Mouse (Mus musculus): ENCODE data around the gene Mpped2. TPM values are rescaled to one million over a fixed set of nuclear protein-coding genes. Genes with fewer than 3 reads are reported as not detected.

Gene Mpped2
- polyA plus RNA-seq, 1 experiment, result 4.1 TPM

DNA sequence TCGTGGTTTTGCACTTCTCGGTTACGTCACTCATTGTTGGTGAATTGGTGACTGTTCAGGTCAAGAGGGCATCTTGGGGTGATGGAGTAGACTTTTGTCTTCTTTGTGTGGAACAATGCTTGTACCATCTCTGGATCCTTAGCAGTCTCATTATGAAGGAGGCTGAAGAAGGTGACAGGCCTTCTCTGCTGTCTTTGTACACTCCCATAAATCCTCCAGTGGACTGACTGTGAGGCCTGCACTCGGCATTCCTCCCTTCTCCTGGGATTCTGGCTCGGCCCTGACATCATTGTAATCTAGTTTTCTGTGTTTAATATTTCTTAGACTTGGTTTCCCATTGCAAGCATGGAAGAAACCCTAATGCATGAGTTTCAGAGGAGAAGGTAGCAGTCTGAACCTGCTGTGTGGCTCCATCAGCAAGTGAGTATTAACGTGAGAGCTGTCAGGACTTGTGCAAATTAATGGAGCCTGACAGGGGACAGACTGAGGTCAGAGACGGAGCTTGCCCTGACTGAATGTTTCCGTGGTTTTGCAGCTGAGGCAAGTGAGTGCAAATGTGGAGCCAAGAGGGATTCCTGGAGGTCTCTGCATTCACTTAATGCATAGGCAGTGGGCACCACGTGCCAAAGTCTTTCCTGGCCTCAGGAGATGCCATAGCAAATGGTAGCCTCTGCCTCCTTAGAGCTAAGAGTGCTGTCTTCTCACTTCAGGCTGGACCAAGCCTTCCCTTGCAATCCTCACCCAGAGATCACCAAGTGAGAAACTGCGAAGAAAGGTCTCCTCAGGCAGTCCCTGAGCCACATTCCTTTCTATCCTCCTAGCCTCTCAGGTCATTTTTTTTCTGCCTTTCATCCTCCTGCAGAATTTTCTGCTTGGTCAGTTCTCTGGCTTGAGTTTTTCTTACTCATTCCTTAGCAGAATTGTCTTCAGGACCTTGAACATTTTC is 81.5 kb downstream of the Mpped2 start:
- no peak for TF ChIP-seq CTCF (conservative IDR thresholded peaks at IDR 0.05; ENCODE audit: insufficient read depth, insufficient read length, low read depth, low read length)
- H3K4me3 ChIP-seq (ENCODE audit: insufficient read depth, low read depth, low read length), result no peak overlapping the region
- 41% methylated on average over 10 of the region's 10 CpGs for WGBS
- H3K4me1 ChIP-seq (ENCODE audit: control insufficient read depth, insufficient read depth, low read length), result no peaks in the 10 kb centered on the region; the same call in 1 of the 2 replicates
- no peaks in the 10 kb centered on the region for H3K27me3 ChIP-seq (replicated peaks; ENCODE audit: control insufficient read depth, insufficient read depth, low read length)
- no peaks in the 10 kb centered on the region for H3K36me3 ChIP-seq (ENCODE audit: control insufficient read depth, insufficient read depth, low read length)
- peak overlapping the region; percentile 71; the same call in 1 of the 2 replicates for H3K27ac ChIP-seq (ENCODE audit: insufficient read depth, low read depth, low read length)
- peak; percentile 32 for DNase-seq

DNA sequence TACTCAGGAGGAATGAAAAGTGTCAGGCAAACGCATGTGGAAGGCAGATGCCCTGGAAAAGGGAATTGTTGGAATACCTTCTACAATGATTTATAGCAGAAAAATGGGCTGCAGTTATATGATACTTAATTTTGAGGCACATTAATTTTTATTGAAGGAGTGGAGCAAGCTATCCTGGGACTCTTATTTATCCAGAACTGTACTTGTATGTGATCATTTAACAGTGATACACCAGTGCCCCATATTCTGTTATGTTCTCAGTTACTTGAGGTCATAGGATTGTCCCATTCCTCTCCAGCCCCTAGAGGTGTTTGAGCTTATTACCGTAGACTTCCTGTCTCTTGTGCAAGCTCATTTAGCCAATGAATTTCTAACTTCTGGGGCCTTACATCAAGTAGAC is 82.9 kb downstream of the Mpped2 start:
- 83% methylated on average over 2 of the region's 2 CpGs for WGBS
- Histone ChIP-seq H3K36me3 (ENCODE audit: control insufficient read depth, insufficient read depth, low read length) (no peaks in the 10 kb centered on the region), H3K27ac (ENCODE audit: insufficient read depth, low read depth, low read length) (no peak overlapping the region), H3K4me1 (ENCODE audit: control insufficient read depth, insufficient read depth, low read length) (no peaks in the 10 kb centered on the region; the same call in 1 of the 2 replicates), H3K4me3 (ENCODE audit: insufficient read depth, low read depth, low read length) (no peak overlapping the region), H3K27me3 (replicated peaks; ENCODE audit: control insufficient read depth, insufficient read depth, low read length) (no peaks in the 10 kb centered on the region)
- DNase-seq, result no peak
- TF ChIP-seq CTCF (conservative IDR thresholded peaks at IDR 0.05; ENCODE audit: insufficient read depth, insufficient read length, low read depth, low read length) (no peak), POLR2A (IDR thresholded peaks at IDR 0.05; ENCODE audit: low read depth, low read length) (no peak)

DNA sequence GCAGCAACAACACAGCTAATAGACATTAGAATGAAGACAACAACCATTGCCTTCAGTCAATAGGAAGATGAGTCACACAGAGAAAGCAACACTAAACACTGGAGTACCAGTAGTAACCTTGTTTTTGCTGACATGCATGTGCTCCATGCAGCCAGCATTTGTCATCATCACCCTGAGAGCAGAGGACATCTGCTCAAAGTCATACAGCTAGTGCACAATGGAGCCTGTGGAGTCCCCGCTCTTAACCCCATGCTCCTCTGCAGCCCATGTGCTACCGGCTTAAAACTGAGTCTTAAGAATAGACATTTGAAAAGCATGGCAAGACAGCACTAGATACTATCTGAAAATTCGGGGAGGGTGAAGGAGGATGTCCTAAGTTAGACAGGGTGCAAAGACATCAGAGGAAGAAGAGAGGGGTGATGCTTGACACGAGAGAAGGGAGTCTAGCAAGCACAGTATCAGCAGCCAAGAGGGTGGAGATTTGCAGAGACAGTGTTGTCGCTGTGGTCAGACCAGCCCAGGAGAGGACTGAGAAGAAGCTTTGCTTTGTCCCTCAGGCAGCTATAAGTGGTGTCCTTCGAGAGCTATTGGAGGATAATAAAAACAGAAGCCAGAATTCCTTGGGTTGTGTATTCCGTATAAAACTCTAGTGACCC is 85.9 kb downstream of the Mpped2 start:
- Histone ChIP-seq H3K27ac (ENCODE audit: insufficient read depth, low read depth, low read length) (no peak overlapping the region), H3K36me3 (ENCODE audit: control insufficient read depth, insufficient read depth, low read length) (no peaks in the 10 kb centered on the region), H3K4me3 (ENCODE audit: insufficient read depth, low read depth, low read length) (no peak overlapping the region), H3K4me1 (ENCODE audit: control insufficient read depth, insufficient read depth, low read length) (no peaks in the 10 kb centered on the region; the same call in 1 of the 2 replicates), H3K27me3 (replicated peaks; ENCODE audit: control insufficient read depth, insufficient read depth, low read length) (no peaks in the 10 kb centered on the region)
- 86% methylated on average over 7 of the region's 7 CpGs for WGBS
- TF ChIP-seq POLR2A (IDR thresholded peaks at IDR 0.05; ENCODE audit: low read depth, low read length) (no peak), CTCF (conservative IDR thresholded peaks at IDR 0.05; ENCODE audit: insufficient read depth, insufficient read length, low read depth, low read length) (no peak)
- no peak for DNase-seq

DNA sequence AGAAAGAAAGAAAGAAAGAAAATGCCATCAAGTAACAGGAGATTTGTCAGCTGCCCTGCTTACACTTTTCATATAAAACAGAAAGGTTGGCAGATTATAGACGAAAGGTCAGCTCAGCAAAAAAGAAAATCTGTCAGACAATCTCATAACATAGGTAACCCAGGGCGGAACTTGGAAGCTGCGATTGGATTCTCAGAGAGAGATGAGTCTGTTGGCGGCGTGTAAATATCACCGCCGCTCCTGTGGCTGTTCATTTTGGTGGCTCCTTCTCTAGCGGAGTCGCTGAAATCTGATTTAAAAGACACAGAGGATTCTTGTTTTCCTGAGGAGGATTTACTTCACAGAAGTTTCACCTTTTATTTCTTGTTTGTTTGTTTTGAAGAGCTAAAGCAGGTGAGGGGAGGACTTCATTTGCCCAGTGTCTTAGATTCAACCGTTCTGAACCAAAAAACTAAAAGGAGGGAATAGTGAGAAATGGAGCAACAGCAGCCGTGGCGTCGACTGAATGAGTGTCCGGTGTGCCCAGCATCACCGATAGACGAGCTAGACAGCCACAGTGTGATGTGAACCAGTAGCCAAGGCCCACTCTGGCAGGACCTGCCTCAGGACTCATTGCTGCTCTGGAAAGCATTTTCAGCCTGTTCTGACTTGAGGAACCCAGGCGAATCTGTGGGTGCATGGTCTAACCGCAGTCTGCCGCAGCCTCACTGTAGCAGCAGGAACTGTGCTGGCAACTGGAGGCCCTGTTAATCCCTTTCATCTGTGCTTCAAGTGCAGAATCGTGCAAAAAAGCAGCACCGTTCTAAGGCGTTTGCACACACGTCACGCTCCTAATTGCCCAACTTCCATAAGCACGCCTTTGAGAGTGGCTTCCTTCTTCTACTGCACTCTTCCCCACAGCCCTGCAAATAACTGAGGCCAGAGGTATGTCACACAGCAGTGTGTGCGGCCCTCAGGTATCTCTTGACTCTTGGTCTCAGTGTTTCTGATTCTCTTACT is 88.4 kb downstream of the Mpped2 start:
- Histone ChIP-seq H3K36me3 (ENCODE audit: control insufficient read depth, insufficient read depth, low read length) (no peaks in the 10 kb centered on the region), H3K4me1 (ENCODE audit: control insufficient read depth, insufficient read depth, low read length) (no peaks in the 10 kb centered on the region), H3K4me3 (ENCODE audit: insufficient read depth, low read depth, low read length) (no peak overlapping the region), H3K27me3 (replicated peaks; ENCODE audit: control insufficient read depth, insufficient read depth, low read length) (no peaks in the 10 kb centered on the region), H3K27ac (ENCODE audit: insufficient read depth, low read depth, low read length) (no peak overlapping the region)
- no peak for DNase-seq
- no peak for TF ChIP-seq CTCF (conservative IDR thresholded peaks at IDR 0.05; ENCODE audit: insufficient read depth, insufficient read length, low read depth, low read length)
- no peak for TF ChIP-seq POLR2A (IDR thresholded peaks at IDR 0.05; ENCODE audit: low read depth, low read length)
- WGBS, result 94% methylated on average over 26 of the region's 26 CpGs

DNA sequence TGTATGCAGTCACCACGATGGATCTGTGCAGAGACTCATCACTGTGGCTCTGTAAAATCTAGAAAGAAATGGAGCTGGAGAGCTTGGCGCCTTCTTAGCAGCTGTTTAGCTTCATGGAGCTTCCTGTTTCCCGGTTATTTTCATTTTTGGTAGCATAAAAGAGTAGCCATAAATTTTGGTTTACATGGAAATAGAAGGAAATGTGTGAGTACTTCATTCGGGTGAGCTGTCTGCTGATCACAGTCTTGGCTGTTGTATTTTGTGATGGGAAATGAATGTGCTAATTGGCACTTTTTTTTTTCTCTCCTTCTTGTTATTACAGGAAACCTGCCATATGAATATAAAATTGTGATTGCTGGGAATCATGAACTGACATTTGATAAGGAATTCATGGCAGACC is 90.2 kb downstream of the Mpped2 start:
- Histone ChIP-seq H3K4me1 (ENCODE audit: control insufficient read depth, insufficient read depth, low read length) (no peaks in the 10 kb centered on the region), H3K27me3 (replicated peaks; ENCODE audit: control insufficient read depth, insufficient read depth, low read length) (no peaks in the 10 kb centered on the region), H3K36me3 (ENCODE audit: control insufficient read depth, insufficient read depth, low read length) (no peaks in the 10 kb centered on the region), H3K4me3 (ENCODE audit: insufficient read depth, low read depth, low read length) (no peak overlapping the region), H3K27ac (ENCODE audit: insufficient read depth, low read depth, low read length) (no peak overlapping the region)
- DNase-seq, result no peak
- TF ChIP-seq POLR2A (IDR thresholded peaks at IDR 0.05; ENCODE audit: low read depth, low read length) (no peak), CTCF (conservative IDR thresholded peaks at IDR 0.05; ENCODE audit: insufficient read depth, insufficient read length, low read depth, low read length) (no peak)
- WGBS, result 63% methylated on average over 4 of the region's 4 CpGs

DNA sequence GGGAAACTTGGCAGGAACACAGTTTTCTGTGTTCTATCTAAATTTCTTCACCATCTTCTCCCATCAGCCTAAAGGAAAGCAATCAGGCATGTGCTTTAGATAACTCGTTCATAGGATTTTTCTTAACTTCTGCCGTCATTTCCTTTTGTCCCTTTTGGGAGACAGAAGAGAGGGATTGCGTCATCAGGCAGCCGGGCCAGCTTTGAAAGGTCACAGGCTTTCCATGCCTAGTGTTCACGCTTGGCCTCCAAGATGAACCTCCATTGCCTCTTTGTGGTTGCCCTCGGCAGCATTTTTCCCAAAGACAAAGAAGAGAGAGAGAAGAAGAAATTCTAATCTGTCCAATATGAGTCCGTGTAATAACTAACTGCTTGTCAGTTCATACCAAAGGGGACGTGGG is 95.0 kb downstream of the Mpped2 start:
- no peak overlapping the region for H3K27ac ChIP-seq (ENCODE audit: insufficient read depth, low read depth, low read length)
- no peak for TF ChIP-seq CTCF (conservative IDR thresholded peaks at IDR 0.05; ENCODE audit: insufficient read depth, insufficient read length, low read depth, low read length)
- no peak for TF ChIP-seq POLR2A (IDR thresholded peaks at IDR 0.05; ENCODE audit: low read depth, low read length)
- WGBS, result 63% methylated on average over 8 of the region's 8 CpGs
- peak; percentile 12 for DNase-seq
- H3K4me3 ChIP-seq (ENCODE audit: insufficient read depth, low read depth, low read length), result no peak overlapping the region
- peaks cover 6% of the 10 kb centered on the region; the same call in 1 of the 2 replicates for H3K4me1 ChIP-seq (ENCODE audit: control insufficient read depth, insufficient read depth, low read length)
- no peaks in the 10 kb centered on the region for H3K36me3 ChIP-seq (ENCODE audit: control insufficient read depth, insufficient read depth, low read length)
- H3K27me3 ChIP-seq (replicated peaks; ENCODE audit: control insufficient read depth, insufficient read depth, low read length), result no peaks in the 10 kb centered on the region

All from kidney, adult 2 months (tissue).